Mouse (Mus musculus) intestine, postnatal 0 days (tissue): ENCODE data around the gene Ankzf1. TPM values are rescaled to one million over a fixed set of nuclear protein-coding genes. Genes with fewer than 3 reads are reported as not detected.

Experiments used
- ATAC-seq: fragments of 200-750 bp; cut with Nextera tagmentation; 2 replicates; pipeline ENCODE4 v1.8.0; 2017; ENCODE audit warnings: mild to moderate bottlenecking, moderate TSS enrichment, moderate library complexity
- H3K27ac ChIP-seq: fragments of 300-500 bp; sonication (generic); 2 replicates; pipeline ENCODE4 v1.5.1; 2014; ENCODE audit warnings: mild to moderate bottlenecking, low read depth, low read length, moderate library complexity
- H3K27me3 ChIP-seq: fragments of 300-500 bp; sonication (generic); replicated peaks from 2 replicates; pipeline ENCODE4 v1.6.1; 2014; ENCODE audit warnings: low read length, mixed read lengths; ENCODE audit not compliant: control insufficient read depth, insufficient read depth
- H3K36me3 ChIP-seq: fragments of 300-500 bp; sonication (generic); 2 replicates; pipeline ENCODE4 v1.6.1; 2014; ENCODE audit warnings: mild to moderate bottlenecking, moderate library complexity; ENCODE audit not compliant: control insufficient read depth, insufficient read depth
- H3K4me1 ChIP-seq: fragments of 300-500 bp; sonication (generic); replicated peaks from 2 replicates; pipeline ENCODE4 v1.6.1; 2014; ENCODE audit warnings: antibody characterized with exemption, low read length, mixed read lengths; ENCODE audit not compliant: control insufficient read depth, insufficient read depth
- H3K4me2 ChIP-seq: fragments of 300-500 bp; sonication (generic); replicated peaks from 2 replicates; pipeline ENCODE4 v1.6.1; 2014; ENCODE audit warnings: low read depth, mild to moderate bottlenecking, moderate library complexity
- H3K4me3 ChIP-seq: fragments of 300-500 bp; sonication (generic); 2 replicates; pipeline ENCODE4 v1.5.1; 2014; ENCODE audit warnings: low read depth, low read length
- H3K9ac ChIP-seq: fragments of 300-500 bp; sonication (generic); 2 replicates; pipeline ENCODE4 v1.6.1; 2014; ENCODE audit warnings: mild to moderate bottlenecking, low read depth, low read length
- H3K9me3 ChIP-seq: fragments of 300-500 bp; sonication (generic); 2 replicates; pipeline ENCODE4 v1.6.1; 2016; ENCODE audit warnings: mixed run types; ENCODE audit not compliant: control insufficient read depth
- CTCF ChIP-seq: sonication (generic); IDR thresholded peaks from 2 replicates; pipeline ENCODE4 v1.5.1; 2016; ENCODE audit warnings: low read depth, mild to moderate bottlenecking, control low read depth, antibody characterized with exemption, moderate library complexity
- WGBS: fragments of 180-500 bp; shearing (Covaris S2); extraction: QIAGEN DNeasy Blood & Tissue Kit; methylation state at CpG from one replicate; pipeline ENCODE4 v1.1.7; 2014; 5-methylcytosine and 5-hydroxymethylcytosine counted together
- microRNA-seq: library from miRNA; unstranded; fragments of <30 nt; microRNA quantifications from one replicate; pipeline ENCODE4, GENCODE M21; 2016
- polyA plus RNA-seq: library from polyadenylated mRNA; unstranded; fragments of >200 nt; fragmentation: Nextera tagmentation; extraction: Ambion mirVana; gene quantifications from 2 replicates; pipeline ENCODE4 v1.2.1, GENCODE M21; 2015

Gene Ankzf1
- polyA plus RNA-seq, 1 experiment from 2014 or later: 10.7 TPM

DNA sequence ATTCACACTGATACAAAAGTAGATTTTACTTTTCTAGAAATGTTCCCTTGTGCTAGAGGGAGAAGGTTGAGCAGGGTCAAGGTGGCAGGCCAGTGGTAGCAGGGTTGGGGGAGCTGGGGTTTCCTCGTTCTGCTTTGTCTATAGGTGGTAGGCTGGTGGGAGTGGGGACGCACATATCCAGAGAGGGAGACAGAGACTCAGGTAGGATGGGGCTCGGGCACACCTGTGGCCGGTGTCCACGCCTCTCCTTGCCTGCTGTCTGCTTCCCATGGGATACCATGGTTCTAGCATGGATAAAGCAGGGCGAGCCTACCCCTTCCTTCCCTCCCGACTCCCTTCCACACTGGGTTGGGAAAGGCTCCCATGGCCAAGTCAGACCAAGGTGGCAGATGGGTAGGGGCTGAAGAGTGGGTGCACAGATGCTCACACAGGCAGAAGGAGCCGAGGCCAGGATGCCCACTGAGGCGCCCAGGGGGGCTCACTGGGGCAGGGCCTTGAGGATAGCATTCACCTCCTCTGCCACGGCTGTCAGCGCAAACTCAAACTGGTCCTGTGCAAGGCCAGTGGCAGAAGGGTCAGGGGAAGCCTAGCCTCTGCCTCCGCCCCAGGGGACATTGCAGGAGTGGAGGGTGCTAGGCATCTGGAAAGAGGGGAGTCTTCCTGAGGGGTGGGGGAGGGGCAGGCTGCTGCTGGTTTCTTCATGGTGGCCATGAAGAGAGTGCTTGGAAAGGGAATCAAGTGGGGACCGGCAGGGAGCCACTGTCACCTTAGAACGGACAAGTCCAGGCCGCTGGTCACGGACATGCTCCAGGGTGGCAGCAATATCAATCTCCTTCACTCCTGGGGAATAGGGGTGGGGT lies 55.4 kb downstream of the Ankzf1 start:
- Histone ChIP-seq H3K27me3 (no peaks in the 10 kb centered on the region), H3K36me3 (peaks cover 21% of the 10 kb centered on the region), H3K27ac (no peak overlapping the region), H3K9me3 (no peaks in the 10 kb centered on the region), H3K4me2 (no peak overlapping the region), H3K4me3 (no peak overlapping the region), H3K4me1 (no peaks in the 10 kb centered on the region), H3K9ac (no peak overlapping the region; the same call in 1 of the 2 replicates)
- 86% methylated on average over 16 of the region's 16 CpGs for WGBS
- no peak for TF ChIP-seq CTCF
- no peak for ATAC-seq

DNA sequence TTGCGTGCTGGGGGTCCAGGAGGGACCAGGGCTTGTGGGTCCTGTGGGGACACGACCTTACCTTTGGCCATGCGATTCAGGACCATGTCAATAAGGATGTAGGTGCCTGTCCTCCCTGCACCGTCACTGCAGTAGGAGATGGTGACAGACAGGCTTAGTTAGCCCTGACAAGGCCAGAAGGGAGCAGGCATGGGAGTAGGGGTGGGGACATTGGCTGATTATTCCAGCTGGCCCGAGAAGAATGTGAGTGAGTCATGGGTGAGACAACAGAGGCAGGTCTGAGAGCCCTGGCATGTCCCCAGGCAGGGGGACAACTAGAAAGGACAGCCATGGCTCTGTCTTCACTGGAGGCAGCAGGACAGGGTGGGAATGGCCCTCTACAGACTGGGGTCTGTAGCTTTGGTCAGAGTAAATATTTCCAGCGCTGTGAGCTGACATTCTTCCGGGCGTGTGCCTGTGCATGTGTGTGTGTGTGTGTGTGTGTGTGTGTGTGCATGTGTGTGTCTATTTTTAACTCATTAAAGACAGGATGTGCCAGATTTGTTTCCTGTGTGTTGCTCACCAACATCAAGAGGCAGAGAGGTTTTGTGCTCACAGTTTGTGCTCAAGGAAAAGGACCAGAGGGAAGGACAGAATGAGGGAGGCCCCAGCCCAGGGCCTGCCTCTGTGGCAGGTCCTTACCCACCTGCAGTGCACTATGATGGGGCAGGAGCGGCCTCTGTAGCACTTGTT lies 56.3 kb downstream of the Ankzf1 start:
- Histone ChIP-seq H3K4me1 (no peaks in the 10 kb centered on the region), H3K27me3 (no peaks in the 10 kb centered on the region), H3K4me3 (no peak overlapping the region), H3K27ac (no peak overlapping the region), H3K9me3 (no peaks in the 10 kb centered on the region), H3K9ac (no peak overlapping the region; the same call in 1 of the 2 replicates), H3K36me3 (peaks cover 17% of the 10 kb centered on the region), H3K4me2 (no peak overlapping the region)
- no peak for TF ChIP-seq CTCF
- ATAC-seq: no peak
- 37% methylated on average over 9 of the region's 9 CpGs for WGBS

Small RNA genes lying within 50 kb of the gene (microRNA-seq; reads per million reads assigned to microRNA genes)
- gene Gm27943: not detected

Other genes with a start within 250 kb of the Ankzf1 start
- 24.9 and 25.3 TPM in 2 replicates for gene Ihh, start 240.5 kb upstream of the Ankzf1 start, polyA plus RNA-seq
- 5.0 TPM in 2 replicates for gene Nhej1, start 67.0 kb upstream of the Ankzf1 start, polyA plus RNA-seq
- 2.5 and 3.2 TPM in 2 replicates for gene Slc23a3, start 58.3 kb upstream of the Ankzf1 start, polyA plus RNA-seq
- gene Cnppd1, start 49.4 kb upstream of the Ankzf1 start, polyA plus RNA-seq: 45.6 and 45.9 TPM in 2 replicates
- 48.4 and 49.0 TPM in 2 replicates for gene Retreg2, start 49.4 kb upstream of the Ankzf1 start, polyA plus RNA-seq
- gene Zfand2b, start 23.5 kb upstream of the Ankzf1 start, polyA plus RNA-seq: 47.5 and 51.2 TPM in 2 replicates
- gene Abcb6, start 11.8 kb upstream of the Ankzf1 start, polyA plus RNA-seq: 13.9 and 17.1 TPM in 2 replicates
- gene Atg9a, start within 50 bp of the Ankzf1 start, polyA plus RNA-seq: 23.5 and 25.2 TPM in 2 replicates
- gene Glb1l, start 18.7 kb downstream of the Ankzf1 start, polyA plus RNA-seq: 3.6 and 3.7 TPM in 2 replicates
- gene Stk16, start 18.7 kb downstream of the Ankzf1 start, polyA plus RNA-seq: 50.5 and 54.4 TPM in 2 replicates
- gene Tuba4a, start 27.7 kb downstream of the Ankzf1 start, polyA plus RNA-seq: 113 and 119 TPM in 2 replicates
- not detected in 2 replicates for gene A630095N17Rik, start 40.0 kb downstream of the Ankzf1 start, polyA plus RNA-seq
- 10.9 and 11.4 TPM in 2 replicates for gene Dnajb2, start 44.3 kb downstream of the Ankzf1 start, polyA plus RNA-seq
- gene Ptprn, start 72.4 kb downstream of the Ankzf1 start, polyA plus RNA-seq: 3.0 TPM in 2 replicates
- 12.9 and 15.9 TPM in 2 replicates for gene Resp18, start 86.3 kb downstream of the Ankzf1 start, polyA plus RNA-seq
- 125 and 130 TPM in 2 replicates for gene Dnpep, start 125.8 kb downstream of the Ankzf1 start, polyA plus RNA-seq
- gene Des, start 168.2 kb downstream of the Ankzf1 start, polyA plus RNA-seq: 233 and 254 TPM in 2 replicates
- 20.1 and 21.3 TPM in 2 replicates for gene Speg, start 183.1 kb downstream of the Ankzf1 start, polyA plus RNA-seq
- gene Gmppa, start 243.8 kb downstream of the Ankzf1 start, polyA plus RNA-seq: 121 and 124 TPM in 2 replicates